Mouse (Mus musculus) heart, embryonic 12.5 days (tissue): ENCODE results near the gene Cfl1. TPM values are rescaled to one million over a fixed set of nuclear protein-coding genes. Genes with fewer than 3 reads are reported as not detected.
A peak's percentile ranks its signal among the peaks of the same experiment; 100 is the strongest.

ENCODE experiments used
- ATAC-seq: fragments of 200-750 bp; cut with Nextera tagmentation; 2 replicates; pipeline ENCODE4 v1.8.0; 2017; ENCODE audit warnings: moderate TSS enrichment, moderate library complexity; ENCODE audit not compliant: insufficient number of reproducible peaks, low FRiP score
- H3K27ac ChIP-seq: fragments of 300-500 bp; sonication (generic); 2 replicates; pipeline ENCODE4 v1.5.1; 2016; ENCODE audit warnings: mild to moderate bottlenecking, moderate library complexity; ENCODE audit not compliant: poor library complexity, severe bottlenecking
- H3K27me3 ChIP-seq: fragments of 300-500 bp; sonication (generic); replicated peaks from 2 replicates; pipeline ENCODE4 v1.6.1; 2016; ENCODE audit warnings: mild to moderate bottlenecking, moderate library complexity
- H3K36me3 ChIP-seq: fragments of 300-500 bp; sonication (generic); 2 replicates; pipeline ENCODE4 v1.6.1; 2016; ENCODE audit warnings: mild to moderate bottlenecking, moderate library complexity
- H3K4me1 ChIP-seq: fragments of 300-500 bp; sonication (generic); replicated peaks from 2 replicates; pipeline ENCODE4 v1.6.1; 2016; ENCODE audit warnings: mild to moderate bottlenecking
- H3K4me2 ChIP-seq: fragments of 300-500 bp; sonication (generic); 2 replicates; pipeline ENCODE4 v1.6.1; 2016; ENCODE audit warnings: mild to moderate bottlenecking, moderate library complexity
- H3K4me3 ChIP-seq: fragments of 300-500 bp; sonication (generic); 2 replicates; pipeline ENCODE4 v1.5.1; 2016; ENCODE audit warnings: mild to moderate bottlenecking
- H3K9ac ChIP-seq: fragments of 300-500 bp; sonication (generic); 2 replicates; pipeline ENCODE4 v1.6.1; 2016; ENCODE audit warnings: mild to moderate bottlenecking, moderate library complexity
- H3K9me3 ChIP-seq: fragments of 300-500 bp; sonication (generic); replicated peaks from 2 replicates; pipeline ENCODE4 v1.6.1; 2016; ENCODE audit warnings: mild to moderate bottlenecking, moderate library complexity
- WGBS: fragments of 180-500 bp; shearing (Covaris S2); methylation state at CpG from one replicate; pipeline ENCODE4 v1.1.7; 2016; 5-methylcytosine and 5-hydroxymethylcytosine counted together
- polyA plus RNA-seq: library from polyadenylated mRNA; unstranded; fragments of >200 nt; fragmentation: Nextera tagmentation; extraction: Ambion mirVana; gene quantifications from 2 replicates; pipeline ENCODE4 v1.2.1, GENCODE M21; 2016

Gene Cfl1
- polyA plus RNA-seq: 1,913 and 1,997 TPM in 2 replicates

DNA sequence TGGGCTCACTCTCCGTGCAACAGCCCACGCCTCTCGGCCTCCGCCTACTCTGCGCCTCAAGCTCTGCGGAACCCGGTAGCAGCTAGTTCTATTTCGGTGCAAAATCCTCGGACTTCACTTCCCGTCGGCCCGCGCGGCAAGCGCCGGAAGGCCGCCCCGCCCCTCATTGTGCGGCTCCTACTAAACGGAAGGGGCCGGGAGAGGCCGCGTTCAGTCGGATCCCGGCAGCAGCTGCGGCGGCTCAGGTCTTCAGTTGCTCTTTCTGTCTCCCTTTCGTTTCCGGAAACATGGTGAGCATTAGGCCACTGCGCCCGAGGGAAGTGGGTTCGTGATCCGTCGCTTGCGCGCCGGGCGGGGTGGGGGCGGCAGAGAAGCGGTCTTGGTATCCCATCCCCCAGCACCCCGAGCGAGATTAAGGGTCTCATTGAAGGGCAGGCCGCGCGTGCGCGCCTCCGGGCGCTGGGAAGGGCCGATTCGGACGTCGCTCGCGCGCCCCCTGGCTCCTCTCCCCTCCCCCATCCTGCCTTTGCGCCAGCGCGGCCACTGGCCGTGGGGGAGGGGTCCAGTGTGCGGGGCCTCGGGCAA is at the start of gene Cfl1:
Gene Cfl1 (plus strand): TSS at position 143 of the 585 bp plus-strand sequence.
- ATAC-seq: peak; percentile 68
- Histone ChIP-seq H3K4me3 (peak within 1 kb of the TSS; percentile 96), H3K4me1 (peaks cover 39% of the 10 kb centered on the region), H3K4me2 (peak within 1 kb of the TSS; percentile 84), H3K36me3 (peaks cover 43% of the 10 kb centered on the region), H3K9ac (peak within 1 kb of the TSS; percentile 98), H3K27ac (peak within 1 kb of the TSS; percentile 100), H3K27me3 (no peaks in the 10 kb centered on the region), H3K9me3 (no peaks in the 10 kb centered on the region)
- WGBS: under 1% methylated on average over 62 of the region's 62 CpGs

DNA sequence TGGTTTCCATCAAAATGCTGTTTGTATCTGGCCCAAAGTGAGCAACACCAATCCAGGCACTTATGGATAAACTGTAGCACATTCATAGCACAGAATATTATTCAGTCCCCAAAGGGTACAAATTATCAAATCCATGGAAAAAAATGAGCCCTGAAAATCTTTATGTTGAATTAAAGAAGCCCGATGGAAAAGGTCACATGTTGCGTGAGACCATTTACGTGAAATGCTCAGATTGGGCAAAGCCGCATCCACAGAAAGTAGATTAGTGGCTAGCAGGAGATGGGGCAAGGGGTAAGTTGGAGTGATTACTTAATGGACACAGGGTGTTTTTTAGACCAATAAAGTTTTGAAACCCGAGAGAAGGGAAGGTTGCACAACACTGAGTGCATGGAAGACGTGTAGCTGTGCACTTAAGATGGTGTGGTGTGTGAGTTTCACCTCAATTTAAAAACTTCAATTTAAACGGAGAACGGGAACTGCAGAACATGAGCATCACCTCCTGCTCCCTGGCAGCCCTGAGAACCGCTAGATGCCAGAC is 45.8 kb upstream of the Cfl1 start:
- H3K27me3 ChIP-seq: peaks cover 56% of the 10 kb centered on the region
- H3K27ac ChIP-seq: no peak overlapping the region
- WGBS: 65% methylated on average over 9 of the region's 9 CpGs
- H3K4me1 ChIP-seq: peaks cover 17% of the 10 kb centered on the region
- H3K4me3 ChIP-seq: no peak overlapping the region
- H3K36me3 ChIP-seq: no peaks in the 10 kb centered on the region
- H3K4me2 ChIP-seq: no peak overlapping the region
- ATAC-seq: no peak
- peaks cover 4% of the 10 kb centered on the region; the same call in 1 of the 2 replicates for H3K9me3 ChIP-seq
- no peak overlapping the region for H3K9ac ChIP-seq

- WGBS: 23% methylated on average over 7 of the region's 7 CpGs
- no peak overlapping the region for H3K4me3 ChIP-seq
- peaks cover 58% of the 10 kb centered on the region for H3K27me3 ChIP-seq
These were observed 45.3 kb upstream of the Cfl1 start for GRCm38 (mm10) chr19:5444954-5445353.

GRCm38 (mm10) chr19:5445747-5446146 is 44.5 kb upstream of the Cfl1 start:
- Histone ChIP-seq H3K36me3 (no peaks in the 10 kb centered on the region), H3K4me1 (peaks cover 21% of the 10 kb centered on the region), H3K27me3 (peaks cover 66% of the 10 kb centered on the region), H3K4me3 (no peak overlapping the region), H3K27ac (no peak overlapping the region), H3K9ac (no peak overlapping the region), H3K4me2 (no peak overlapping the region), H3K9me3 (no peaks in the 10 kb centered on the region)
- 83% methylated on average over 5 of the region's 5 CpGs for WGBS
- no peak for ATAC-seq

More at GRCm38 (mm10) chr19:5444954-5445353, 45.3 kb upstream of the Cfl1 start:
- no peak for ATAC-seq
- H3K4me1 ChIP-seq: peaks cover 18% of the 10 kb centered on the region
- H3K9me3 ChIP-seq: peaks cover 4% of the 10 kb centered on the region; the same call in 1 of the 2 replicates
- H3K27ac ChIP-seq: no peak overlapping the region
- no peaks in the 10 kb centered on the region for H3K36me3 ChIP-seq
- no peak overlapping the region for H3K4me2 ChIP-seq
- no peak overlapping the region for H3K9ac ChIP-seq

DNA sequence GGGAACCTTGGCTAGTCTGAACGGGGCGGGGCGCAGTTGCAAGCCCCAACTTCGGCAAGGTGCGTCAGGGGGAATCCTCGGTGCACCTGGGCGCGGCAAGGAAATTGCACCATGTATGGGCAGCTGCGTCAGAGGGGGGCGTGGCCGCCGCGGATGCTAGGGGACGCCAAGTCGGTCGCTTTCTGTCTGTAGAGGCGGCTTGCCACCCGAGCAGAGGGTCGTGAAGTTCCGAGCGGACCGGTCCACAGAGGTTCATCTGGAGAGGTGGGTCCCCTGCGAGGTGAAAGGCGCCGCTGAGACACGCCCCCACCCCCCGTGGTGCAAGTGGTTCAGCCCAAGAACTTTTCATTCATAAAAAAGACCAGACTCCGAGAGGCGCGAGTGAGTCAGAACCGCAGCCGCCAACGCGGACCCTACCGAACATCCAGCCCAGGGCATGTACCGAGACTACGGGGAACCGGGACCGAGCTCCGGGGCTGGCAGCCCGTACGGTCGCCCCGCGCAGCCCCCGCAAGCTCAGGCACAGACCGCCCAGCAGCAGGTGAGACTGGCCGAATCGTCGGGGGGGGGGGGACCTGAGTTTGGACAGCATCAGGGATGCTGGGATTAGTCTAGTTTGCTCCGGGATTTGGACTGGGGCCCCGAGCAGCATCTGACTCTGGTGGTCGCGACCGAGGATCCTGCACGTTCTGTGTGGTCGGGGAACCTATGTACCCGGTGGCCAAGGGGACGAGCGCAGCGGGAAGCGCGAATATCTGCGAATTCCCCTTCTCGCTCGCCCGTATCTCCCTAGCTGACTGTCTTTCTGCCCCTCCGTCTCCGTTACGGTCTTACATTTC is 42.5 kb upstream of the Cfl1 start, which contains the start of gene Fosl1:
Gene Fosl1 (plus strand): TSS at position 33 of the 839 bp plus-strand sequence.
- Histone ChIP-seq H3K4me3 (peak within 1 kb of the TSS; percentile 55), H3K27me3 (peaks cover 73% of the 10 kb centered on the region), H3K9me3 (no peaks in the 10 kb centered on the region), H3K36me3 (no peaks in the 10 kb centered on the region), H3K9ac (peak within 1 kb of the TSS; percentile 73), H3K27ac (no peak within 1 kb of the TSS), H3K4me2 (peak within 1 kb of the TSS; percentile 99), H3K4me1 (peaks cover 21% of the 10 kb centered on the region)
- ATAC-seq: peak; percentile 61
- under 1% methylated on average over 70 of the region's 70 CpGs for WGBS

DNA sequence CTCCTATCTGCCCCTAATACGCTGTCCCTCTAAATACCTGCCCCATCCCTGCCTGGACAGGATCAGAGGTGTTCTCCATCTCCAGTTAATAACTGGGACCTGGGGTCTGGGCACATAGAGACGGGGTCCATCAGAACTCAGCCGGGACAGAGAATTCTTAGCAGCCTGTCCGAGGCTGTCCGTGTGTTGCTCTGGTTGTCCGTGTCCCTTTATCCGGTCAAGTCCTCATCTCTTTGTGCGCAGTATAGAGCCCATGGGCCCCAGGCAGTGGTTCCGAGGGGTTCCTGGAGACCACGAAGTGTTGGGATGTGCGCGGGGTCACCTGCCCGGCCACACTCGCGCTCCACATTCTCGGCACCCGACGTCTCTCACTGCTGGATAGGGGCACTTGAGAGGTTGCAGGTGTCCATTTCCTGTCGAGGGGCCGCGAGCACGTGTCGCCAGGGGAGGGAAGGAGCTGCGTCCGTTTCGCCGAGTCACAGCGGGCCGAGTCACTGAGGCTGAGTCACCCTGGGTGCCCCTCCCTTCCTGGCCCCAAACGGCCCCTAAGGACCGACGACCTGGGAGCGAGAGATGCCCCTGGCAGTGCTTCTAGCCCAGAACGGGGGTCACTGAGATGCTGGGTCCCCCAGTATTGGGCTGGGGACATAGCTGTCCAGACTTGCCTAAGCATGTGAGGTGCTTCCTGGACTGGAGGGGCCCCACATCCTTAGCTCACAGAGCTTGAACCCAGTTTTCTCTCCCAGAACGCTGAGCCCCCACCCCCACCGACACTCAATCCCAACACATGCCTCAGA is 41.7 kb upstream of the Cfl1 start:
- peak; percentile 84 for ATAC-seq
- no peaks in the 10 kb centered on the region for H3K36me3 ChIP-seq
- H3K4me3 ChIP-seq: peak overlapping the region; percentile 55
- 5% methylated on average over 36 of the region's 36 CpGs for WGBS
- H3K27me3 ChIP-seq: peaks cover 72% of the 10 kb centered on the region
- H3K27ac ChIP-seq: no peak overlapping the region
- H3K9ac ChIP-seq: no peak overlapping the region; the same call in 1 of the 2 replicates
- H3K4me2 ChIP-seq: peak overlapping the region; percentile 99
- no peaks in the 10 kb centered on the region for H3K9me3 ChIP-seq
- peaks cover 21% of the 10 kb centered on the region for H3K4me1 ChIP-seq

DNA sequence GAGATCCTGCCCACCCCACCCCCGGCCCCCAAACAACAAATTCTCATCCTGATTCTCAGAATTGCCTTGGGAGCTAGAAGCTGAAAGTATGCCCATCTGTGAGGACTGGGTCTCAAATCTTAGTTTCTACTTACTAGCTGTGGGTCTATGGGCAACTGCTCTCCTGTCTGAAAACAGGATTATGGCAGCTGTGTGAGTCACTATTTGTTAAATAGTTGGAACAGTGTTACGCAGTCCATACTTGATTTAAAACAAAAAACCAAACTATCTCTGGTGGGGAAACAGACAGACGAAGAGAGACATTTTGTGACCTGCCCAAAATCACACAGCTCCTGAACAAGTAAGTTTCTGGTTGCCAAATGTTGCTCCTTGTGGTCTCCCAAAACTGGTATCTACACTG is 40.6 kb upstream of the Cfl1 start:
- Histone ChIP-seq H3K27ac (no peak overlapping the region), H3K9ac (no peak overlapping the region), H3K36me3 (peaks cover 9% of the 10 kb centered on the region), H3K9me3 (no peaks in the 10 kb centered on the region), H3K4me2 (no peak overlapping the region), H3K4me1 (peaks cover 22% of the 10 kb centered on the region), H3K27me3 (peaks cover 62% of the 10 kb centered on the region), H3K4me3 (no peak overlapping the region)
- no peak for ATAC-seq
- 78% methylated on average over 3 of the region's 3 CpGs for WGBS

DNA sequence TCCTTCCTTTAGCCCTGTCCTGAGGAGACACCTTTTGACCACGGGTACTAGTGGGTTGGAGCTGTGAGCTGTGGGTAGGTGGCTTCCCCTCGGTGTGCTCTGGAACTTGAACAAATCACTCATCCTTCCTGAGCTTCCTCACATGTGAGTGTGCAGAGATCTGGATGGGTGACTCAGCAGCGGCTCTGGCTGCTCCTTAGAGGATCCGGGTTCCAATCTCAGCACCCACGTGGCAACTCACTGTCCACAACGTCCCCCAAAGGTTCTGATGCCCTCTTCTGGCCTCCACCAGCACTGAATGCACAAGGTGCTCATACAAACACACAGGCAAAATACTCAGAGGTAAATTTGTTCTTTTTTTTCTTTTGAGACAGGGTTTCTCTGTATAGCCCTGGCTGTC is 38.5 kb upstream of the Cfl1 start:
- peaks cover 11% of the 10 kb centered on the region for H3K36me3 ChIP-seq
- peaks cover 43% of the 10 kb centered on the region for H3K4me1 ChIP-seq
- peaks cover 41% of the 10 kb centered on the region for H3K27me3 ChIP-seq
- no peaks in the 10 kb centered on the region for H3K9me3 ChIP-seq
- 74% methylated on average over 6 of the region's 6 CpGs for WGBS
- no peak overlapping the region for H3K9ac ChIP-seq
- no peak overlapping the region for H3K4me2 ChIP-seq
- ATAC-seq: no peak
- no peak overlapping the region for H3K27ac ChIP-seq
- no peak overlapping the region for H3K4me3 ChIP-seq

DNA sequence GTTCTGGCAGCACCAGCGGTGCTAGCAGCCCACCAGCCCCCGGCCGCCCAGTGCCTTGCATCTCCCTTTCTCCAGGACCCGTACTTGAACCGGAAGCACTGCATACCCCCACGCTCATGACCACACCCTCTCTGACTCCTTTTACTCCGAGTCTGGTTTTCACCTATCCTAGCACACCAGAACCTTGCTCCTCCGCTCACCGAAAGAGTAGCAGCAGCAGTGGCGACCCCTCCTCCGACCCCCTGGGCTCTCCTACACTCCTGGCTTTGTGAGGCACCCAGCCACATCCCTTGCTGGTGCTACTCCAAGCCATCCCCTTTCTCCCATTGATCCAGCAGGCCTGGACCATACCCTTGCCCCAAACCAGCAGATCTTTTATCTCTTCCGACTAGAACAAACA is 35.2 kb upstream of the Cfl1 start:
- Histone ChIP-seq H3K4me1 (peaks cover 37% of the 10 kb centered on the region), H3K9me3 (no peaks in the 10 kb centered on the region), H3K27ac (no peak overlapping the region), H3K36me3 (peaks cover 11% of the 10 kb centered on the region), H3K27me3 (peaks cover 15% of the 10 kb centered on the region), H3K4me3 (peak overlapping the region; percentile 89), H3K4me2 (peak overlapping the region; percentile 98), H3K9ac (peak overlapping the region; percentile 94)
- WGBS: 72% methylated on average over 12 of the region's 12 CpGs
- no peak for ATAC-seq

DNA sequence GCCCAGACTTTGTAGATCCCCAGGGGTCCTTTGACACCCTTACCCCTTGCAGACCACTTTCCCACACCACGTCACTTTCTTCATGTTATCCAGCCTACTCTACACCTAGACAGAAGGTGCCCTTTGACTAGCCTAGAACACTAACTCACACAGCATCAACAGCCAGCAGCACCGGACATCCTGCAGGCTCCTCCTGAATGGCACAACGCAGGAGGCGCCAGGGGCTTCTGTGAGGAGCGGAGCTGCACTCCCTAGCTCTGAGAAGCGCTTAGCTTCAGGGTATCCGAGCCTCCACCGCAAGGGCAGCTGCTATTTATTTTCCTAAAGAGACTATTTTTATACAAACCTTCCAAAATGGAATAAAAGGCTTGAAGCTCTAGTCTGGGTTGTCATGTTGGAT is 34.7 kb upstream of the Cfl1 start:
- no peak for ATAC-seq
- 49% methylated on average over 8 of the region's 8 CpGs for WGBS
- H3K27me3 ChIP-seq: peaks cover 10% of the 10 kb centered on the region; the same call in 1 of the 2 replicates
- peak overlapping the region; percentile 94 for H3K9ac ChIP-seq
- peak overlapping the region; percentile 98 for H3K4me2 ChIP-seq
- H3K4me3 ChIP-seq: peak overlapping the region; percentile 89
- H3K27ac ChIP-seq: peak overlapping the region; percentile 91
- peaks cover 11% of the 10 kb centered on the region for H3K36me3 ChIP-seq
- H3K4me1 ChIP-seq: peaks cover 35% of the 10 kb centered on the region
- no peaks in the 10 kb centered on the region for H3K9me3 ChIP-seq
